Comparison of ENCODE assay signal across 1 mouse cellular context in the genomic region with DNA sequence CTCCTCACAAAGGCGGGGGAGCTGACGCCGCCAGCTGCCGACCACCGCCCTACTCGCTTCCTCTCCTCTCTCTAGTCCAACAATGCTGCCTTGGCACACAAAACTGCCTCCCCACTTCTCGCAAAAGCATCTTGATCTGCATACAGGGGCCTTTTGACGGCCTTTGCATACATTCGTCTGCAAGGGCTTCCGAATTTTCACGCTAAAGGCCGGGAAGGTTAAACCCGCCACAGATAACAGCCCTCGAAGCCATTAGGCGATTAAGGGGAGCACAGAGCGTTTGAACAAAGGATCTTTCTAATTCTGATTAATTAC.
TF ChIP-seq lines count a peak whose summit lies in the region.

No protein-coding gene starts in this region.

TF ChIP-seq in CH12.LX, 34 proteins besides CTCF, POLR2A, EP300 and RAD21 (continued from another document):
- TF ChIP-seq MXI1 (IDR thresholded peaks at IDR 0.05; ENCODE audit: low read depth, low read length), result no peak
